Mouse (Mus musculus): ENCODE measurements around the gene Adgre4. TPM values are rescaled to one million over a fixed set of nuclear protein-coding genes. Genes with fewer than 3 reads are reported as not detected.

Gene Adgre4
- polyA plus RNA-seq (2012; ENCODE audit: low replicate concordance), result 1.6 and 4.5 TPM in 2 replicates

GRCm38 (mm10) chr17:55749786-55750185 is at the start of gene Adgre4:
Gene Adgre4 (plus strand): TSS chr17:55749984.

GRCm38 (mm10) chr17:55711984-55712811 is 37.6 kb upstream of the Adgre4 start, which contains the start of gene Pot1b:
Gene Pot1b (minus strand): TSS chr17:55712628.

GRCm38 (mm10) chr17:55878636-55879369 is 129.0 kb downstream of the Adgre4 start, which contains the start of gene Zfp119a:
Gene Zfp119a (minus strand): TSS chr17:55878930.

Other genes starting within 250 kb of the Adgre4 start
- gene Vmn2r118, start 124.8 kb upstream of the Adgre4 start, polyA plus RNA-seq (2012; ENCODE audit: low replicate concordance), result not detected in 2 replicates
- 0.93 and 1.1 TPM in 2 replicates for gene Pot1b, start 37.4 kb upstream of the Adgre4 start, polyA plus RNA-seq (2012; ENCODE audit: low replicate concordance)
- 0.42 and 0.67 TPM in 2 replicates for gene Zfp119a, start 128.9 kb downstream of the Adgre4 start, polyA plus RNA-seq (2012; ENCODE audit: low replicate concordance)
- gene Zfp959, start 142.1 kb downstream of the Adgre4 start, polyA plus RNA-seq (2012; ENCODE audit: low replicate concordance), result 0.43 and 2.5 TPM in 2 replicates
- gene Zfp119b, start 199.5 kb downstream of the Adgre4 start, polyA plus RNA-seq (2012; ENCODE audit: low replicate concordance), result 0.41 and 0.72 TPM in 2 replicates
- 52.3 and 96.9 TPM in 2 replicates for gene Ebi3, start 202.7 kb downstream of the Adgre4 start, polyA plus RNA-seq (2012; ENCODE audit: low replicate concordance)
- 20.3 and 42.1 TPM in 2 replicates for gene Yju2, start 209.1 kb downstream of the Adgre4 start, polyA plus RNA-seq (2012; ENCODE audit: low replicate concordance)
- gene Shd, start 220.5 kb downstream of the Adgre4 start, polyA plus RNA-seq (2012; ENCODE audit: low replicate concordance), result 0.58 and 0.65 TPM in 2 replicates
- not detected in 2 replicates for gene Fsd1, start 236.5 kb downstream of the Adgre4 start, polyA plus RNA-seq (2012; ENCODE audit: low replicate concordance)

Measured in hematopoietic multipotent progenitor cell, adult 10-12 weeks (in vitro differentiated cells).